Mouse (Mus musculus): ENCODE measurements around the gene Tbc1d13. TPM values are rescaled to one million over a fixed set of nuclear protein-coding genes. Genes with fewer than 3 reads are reported as not detected.
A peak's percentile ranks its signal among the peaks of the same experiment; 100 is the strongest.

The Tbc1d13 gene
- total RNA-seq (2021), result 10 to 100 TPM; 59.0 to 61.6 TPM

- peak; percentile 92 to 97 for DNase-seq (ENCODE audit: extremely low spot score in 1 of 2, low spot score in 1 of 2)
Observed at GRCm38 (mm10) chr2:30133613-30134377, at the start of gene Tbc1d13. Tbc1d13 (plus strand) TSS chr2:30133746.

- no peak for DNase-seq (ENCODE audit: extremely low spot score in 1 of 2, low spot score in 1 of 2)
Observed at GRCm38 (mm10) chr2:30084113-30084512, 49.4 kb upstream of the Tbc1d13 start.

- DNase-seq (ENCODE audit: extremely low spot score in 1 of 2, low spot score in 1 of 2), result no peak
Observed at GRCm38 (mm10) chr2:30084632-30085031, 48.9 kb upstream of the Tbc1d13 start.

- DNase-seq (ENCODE audit: extremely low spot score in 1 of 2, low spot score in 1 of 2), result no peak
Observed at GRCm38 (mm10) chr2:30087310-30087709, 46.2 kb upstream of the Tbc1d13 start.

- no peak for DNase-seq (ENCODE audit: extremely low spot score in 1 of 2, low spot score in 1 of 2)
Observed at GRCm38 (mm10) chr2:30091521-30091920, 42.0 kb upstream of the Tbc1d13 start.

GRCm38 (mm10) chr2:30092280-30092918, 41.1 kb upstream of the Tbc1d13 start:
- no peak for DNase-seq (ENCODE audit: extremely low spot score in 1 of 2, low spot score in 1 of 2)

- DNase-seq (ENCODE audit: extremely low spot score in 1 of 2, low spot score in 1 of 2), result peak; percentile 77 to 81
Observed at GRCm38 (mm10) chr2:30093471-30094207, 39.9 kb upstream of the Tbc1d13 start, which contains the start of gene Zdhhc12. Zdhhc12 (minus strand) TSS chr2:30093648.

GRCm38 (mm10) chr2:30094208-30094588, 39.3 kb upstream of the Tbc1d13 start:
- DNase-seq (ENCODE audit: extremely low spot score in 1 of 2, low spot score in 1 of 2), result no peak

GRCm38 (mm10) chr2:30095882-30096527, 37.5 kb upstream of the Tbc1d13 start:
- DNase-seq (ENCODE audit: extremely low spot score in 1 of 2, low spot score in 1 of 2), result no peak

GRCm38 (mm10) chr2:30100214-30100613, 33.3 kb upstream of the Tbc1d13 start:
- DNase-seq (ENCODE audit: extremely low spot score in 1 of 2, low spot score in 1 of 2), result no peak

- peak in 1 of 2 experiments; percentile 61 for DNase-seq (ENCODE audit: extremely low spot score in 1 of 2, low spot score in 1 of 2)
Observed at GRCm38 (mm10) chr2:30106364-30106763, 27.2 kb upstream of the Tbc1d13 start.

- no peak for DNase-seq (ENCODE audit: extremely low spot score in 1 of 2, low spot score in 1 of 2)
Observed at GRCm38 (mm10) chr2:30107646-30108045, 25.9 kb upstream of the Tbc1d13 start.

GRCm38 (mm10) chr2:30108260-30108659, 25.3 kb upstream of the Tbc1d13 start:
- no peak for DNase-seq (ENCODE audit: extremely low spot score in 1 of 2, low spot score in 1 of 2)

- DNase-seq (ENCODE audit: extremely low spot score in 1 of 2, low spot score in 1 of 2), result no peak
Observed at GRCm38 (mm10) chr2:30111500-30111899, 22.0 kb upstream of the Tbc1d13 start.

- no peak for DNase-seq (ENCODE audit: extremely low spot score in 1 of 2, low spot score in 1 of 2)
Observed at GRCm38 (mm10) chr2:30112564-30112963, 21.0 kb upstream of the Tbc1d13 start.

- DNase-seq (ENCODE audit: extremely low spot score in 1 of 2, low spot score in 1 of 2), result peak in 1 of 2 experiments; percentile 40
Observed at GRCm38 (mm10) chr2:30119641-30120051, 13.9 kb upstream of the Tbc1d13 start.

GRCm38 (mm10) chr2:30120269-30120668, 13.3 kb upstream of the Tbc1d13 start:
- no peak for DNase-seq (ENCODE audit: extremely low spot score in 1 of 2, low spot score in 1 of 2)

GRCm38 (mm10) chr2:30122766-30123165, 10.8 kb upstream of the Tbc1d13 start:
- no peak for DNase-seq (ENCODE audit: extremely low spot score in 1 of 2, low spot score in 1 of 2)

- peak in 1 of 2 experiments; percentile 29 for DNase-seq (ENCODE audit: extremely low spot score in 1 of 2, low spot score in 1 of 2)
Observed at GRCm38 (mm10) chr2:30123729-30124471, 9.6 kb upstream of the Tbc1d13 start.
